Mouse (Mus musculus): ENCODE measurements around the gene Kank2. TPM values are rescaled to one million over a fixed set of nuclear protein-coding genes. Genes with fewer than 3 reads are reported as not detected.
A peak's percentile ranks its signal among the peaks of the same experiment; 100 is the strongest.

The Kank2 gene
- polyA plus RNA-seq, 1 experiment from 2014 or later, result 6.7 TPM

DNA sequence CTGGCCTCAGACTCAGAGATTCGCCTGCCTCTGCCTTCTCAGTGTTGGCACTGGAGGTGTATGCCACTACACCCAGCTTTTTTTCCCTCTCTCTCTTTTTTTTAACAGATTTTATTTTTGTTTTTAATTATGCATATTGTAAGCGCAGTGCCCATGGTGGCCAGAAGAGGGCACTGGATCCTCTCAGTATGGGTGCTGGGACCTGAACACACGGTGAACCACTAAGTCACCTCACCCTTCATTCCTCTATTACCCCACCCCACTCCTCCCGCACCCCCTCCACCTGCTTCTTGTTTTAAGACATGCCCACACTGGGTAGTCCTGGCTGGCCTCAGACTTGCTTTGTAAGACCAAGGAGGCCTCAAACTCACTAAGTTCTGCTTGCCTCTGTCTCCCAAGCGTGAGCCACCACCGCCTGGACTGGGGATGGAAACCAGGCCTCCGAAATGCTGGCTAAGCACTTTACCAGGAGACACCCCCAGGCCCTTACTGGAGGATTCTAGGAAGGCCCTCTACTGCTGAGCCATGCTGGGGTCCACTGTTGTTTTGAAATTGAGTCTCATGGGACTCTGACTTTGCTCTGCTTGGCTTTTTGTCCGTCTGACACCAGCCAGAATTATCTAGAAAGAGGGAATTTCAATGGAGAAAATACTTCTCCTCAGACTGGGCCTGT is 41.7 kb upstream of the Kank2 start:
- Histone ChIP-seq H3K36me3 (ENCODE audit: control insufficient read depth, insufficient read depth, low read length) (peaks cover 26% of the 10 kb centered on the region), H3K27ac (ENCODE audit: low read depth, low read length) (no peak overlapping the region), H3K9me3 (ENCODE audit: control insufficient read depth, low read length) (no peaks in the 10 kb centered on the region), H3K9ac (ENCODE audit: low read depth, low read length) (no peak overlapping the region), H3K4me3 (ENCODE audit: low read depth, low read length) (no peak overlapping the region), H3K4me1 (replicated peaks; ENCODE audit: control insufficient read depth, insufficient read depth, low read length) (peaks cover 3% of the 10 kb centered on the region; the same call in 1 of the 2 replicates), H3K4me2 (no peak overlapping the region), H3K27me3 (replicated peaks; ENCODE audit: control insufficient read depth, insufficient read depth, low read length) (no peaks in the 10 kb centered on the region)
- WGBS, result 58% methylated on average over 8 of the region's 8 CpGs
- DNase-seq (ENCODE audit: low spot score) (no peak), ATAC-seq (replicated peaks; ENCODE audit: low FRiP score) (no peak)

DNA sequence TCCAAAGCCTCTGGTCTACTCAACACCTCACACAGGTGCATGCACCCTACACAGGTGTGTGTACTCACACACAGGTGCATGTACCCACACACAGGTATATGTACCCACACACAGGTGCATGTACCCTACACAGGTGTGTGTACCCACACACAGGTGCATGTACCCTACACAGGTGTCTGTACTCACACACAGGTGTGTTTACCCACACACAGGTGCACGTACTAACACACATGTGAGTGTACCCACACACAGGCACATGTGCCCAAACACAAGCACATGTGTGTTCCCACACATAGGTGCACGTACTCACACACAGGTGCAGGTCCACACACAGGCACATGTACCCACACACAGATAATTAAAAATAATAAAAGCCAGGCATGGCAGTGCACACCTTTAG is 39.1 kb upstream of the Kank2 start:
- Histone ChIP-seq H3K27ac (ENCODE audit: low read depth, low read length) (no peak overlapping the region), H3K36me3 (ENCODE audit: control insufficient read depth, insufficient read depth, low read length) (peaks cover 25% of the 10 kb centered on the region), H3K4me1 (replicated peaks; ENCODE audit: control insufficient read depth, insufficient read depth, low read length) (peaks cover 3% of the 10 kb centered on the region; the same call in 1 of the 2 replicates), H3K4me2 (no peak overlapping the region), H3K27me3 (replicated peaks; ENCODE audit: control insufficient read depth, insufficient read depth, low read length) (no peaks in the 10 kb centered on the region), H3K4me3 (ENCODE audit: low read depth, low read length) (no peak overlapping the region), H3K9me3 (ENCODE audit: control insufficient read depth, low read length) (no peaks in the 10 kb centered on the region), H3K9ac (ENCODE audit: low read depth, low read length) (no peak overlapping the region)
- ATAC-seq (replicated peaks; ENCODE audit: low FRiP score) (no peak), DNase-seq (ENCODE audit: low spot score) (no peak)
- 84% methylated on average over 2 of the region's 2 CpGs for WGBS

DNA sequence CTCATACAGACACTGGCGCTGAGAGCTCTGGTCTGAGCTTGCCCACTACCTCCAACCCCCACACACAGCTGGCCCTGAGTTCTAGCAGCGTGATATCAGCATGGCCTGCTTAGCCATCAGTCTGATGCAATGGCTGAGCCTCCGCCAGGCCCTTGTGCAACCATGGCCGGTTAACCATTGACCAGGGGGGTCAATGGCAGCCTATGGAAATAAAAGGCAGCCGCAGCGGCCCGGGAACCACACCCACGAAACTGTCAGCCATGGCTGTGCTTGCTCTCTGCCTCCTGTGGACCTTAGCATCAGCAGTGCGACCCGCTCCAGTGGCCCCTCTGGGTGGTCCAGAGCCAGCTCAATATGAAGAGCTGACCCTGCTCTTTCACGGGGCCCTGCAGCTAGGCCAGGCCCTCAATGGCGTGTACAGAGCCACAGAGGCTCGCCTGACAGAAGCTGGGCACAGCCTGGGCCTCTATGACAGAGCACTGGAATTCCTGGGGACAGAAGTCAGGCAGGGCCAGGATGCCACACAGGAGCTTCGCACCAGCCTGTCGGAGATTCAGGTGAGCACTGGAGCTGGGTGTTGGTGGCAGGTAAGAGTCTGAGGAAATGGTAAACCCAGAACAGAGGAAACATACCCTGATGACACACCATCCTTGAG is 36.8 kb upstream of the Kank2 start, which contains the start of gene Angptl8:
TSS of gene Angptl8 (plus strand) at position 253 of the 655 bp plus-strand sequence.
- Histone ChIP-seq H3K4me2 (peak within 1 kb of the TSS; percentile 52), H3K27me3 (replicated peaks; ENCODE audit: control insufficient read depth, insufficient read depth, low read length) (no peaks in the 10 kb centered on the region), H3K4me3 (ENCODE audit: low read depth, low read length) (peak within 1 kb of the TSS; percentile 43), H3K36me3 (ENCODE audit: control insufficient read depth, insufficient read depth, low read length) (peaks cover 20% of the 10 kb centered on the region), H3K27ac (ENCODE audit: low read depth, low read length) (peak within 1 kb of the TSS; percentile 58), H3K9me3 (ENCODE audit: control insufficient read depth, low read length) (no peaks in the 10 kb centered on the region), H3K4me1 (replicated peaks; ENCODE audit: control insufficient read depth, insufficient read depth, low read length) (peaks cover 2% of the 10 kb centered on the region; the same call in 1 of the 2 replicates), H3K9ac (ENCODE audit: low read depth, low read length) (peak within 1 kb of the TSS; percentile 54)
- WGBS, result 77% methylated on average over 15 of the region's 15 CpGs
- DNase-seq (ENCODE audit: low spot score) (no peak), ATAC-seq (replicated peaks; ENCODE audit: low FRiP score) (peak; percentile 64)

DNA sequence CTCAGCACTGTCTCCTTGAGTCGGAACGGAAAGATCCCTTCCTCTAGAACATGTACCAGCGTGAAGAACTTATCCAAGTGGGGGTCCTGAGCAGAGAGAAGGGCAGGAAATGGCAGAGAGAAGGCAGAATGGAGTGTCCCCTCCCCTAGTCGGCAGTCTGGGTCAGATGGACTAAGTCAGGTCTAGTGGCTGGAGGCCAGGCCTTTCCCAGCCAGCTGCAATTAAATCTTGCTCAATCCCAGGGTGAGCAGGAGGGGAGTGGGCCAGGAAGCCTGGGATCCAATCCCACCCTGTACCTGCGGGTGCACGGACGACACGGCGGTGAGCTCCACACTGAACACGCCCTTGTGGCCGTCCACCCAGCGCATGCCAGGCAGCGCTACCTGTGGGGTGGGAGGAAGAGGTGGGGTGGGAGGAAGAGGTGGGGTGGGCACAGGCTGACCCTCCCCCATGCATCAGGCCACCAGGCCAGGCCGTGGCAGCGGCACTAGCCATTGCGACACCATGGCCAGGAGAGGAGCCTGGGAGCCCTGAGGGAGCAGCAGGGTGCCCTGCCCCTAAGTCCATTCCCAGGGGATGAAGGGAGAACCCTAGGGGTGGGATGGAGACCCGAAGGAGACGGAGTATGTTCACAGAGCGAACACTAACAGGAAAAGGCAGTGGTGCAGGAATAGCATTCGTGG is 33.2 kb upstream of the Kank2 start:
- H3K9ac ChIP-seq (ENCODE audit: low read depth, low read length), result no peak overlapping the region
- WGBS, result 86% methylated on average over 20 of the region's 20 CpGs
- H3K36me3 ChIP-seq (ENCODE audit: control insufficient read depth, insufficient read depth, low read length), result peaks cover 5% of the 10 kb centered on the region; the same call in 1 of the 2 replicates
- H3K9me3 ChIP-seq (ENCODE audit: control insufficient read depth, low read length), result no peaks in the 10 kb centered on the region
- ATAC-seq (replicated peaks; ENCODE audit: low FRiP score) (no peak; the same call in 1 of the 2 replicates), DNase-seq (ENCODE audit: low spot score) (no peak)
- H3K4me3 ChIP-seq (ENCODE audit: low read depth, low read length), result no peak overlapping the region
- no peaks in the 10 kb centered on the region for H3K27me3 ChIP-seq (replicated peaks; ENCODE audit: control insufficient read depth, insufficient read depth, low read length)
- H3K4me2 ChIP-seq, result no peak overlapping the region
- peak overlapping the region; percentile 2; the same call in 1 of the 2 replicates for H3K27ac ChIP-seq (ENCODE audit: low read depth, low read length)
- peaks cover 2% of the 10 kb centered on the region; the same call in 1 of the 2 replicates for H3K4me1 ChIP-seq (replicated peaks; ENCODE audit: control insufficient read depth, insufficient read depth, low read length)

DNA sequence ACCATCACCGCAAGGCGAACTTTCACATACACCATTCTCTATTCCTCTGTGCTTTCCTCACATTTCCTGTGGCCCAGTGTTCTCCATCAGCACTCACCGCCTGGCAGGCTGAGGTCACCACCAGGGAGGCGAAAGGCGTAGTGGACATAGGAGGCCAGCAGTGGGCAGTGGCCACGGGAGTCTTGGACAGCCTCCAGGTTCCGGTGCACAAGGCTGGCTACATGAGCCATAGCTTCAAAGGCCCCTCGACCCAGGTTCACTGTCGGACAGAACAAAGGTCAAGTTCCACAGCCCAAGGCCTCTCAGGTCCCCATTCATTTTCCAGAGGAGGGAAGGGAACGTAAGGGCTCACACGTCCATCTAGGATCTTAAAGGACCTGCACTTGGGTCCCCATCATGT is 32.4 kb upstream of the Kank2 start:
- peak overlapping the region; percentile 1; the same call in 1 of the 2 replicates for H3K27ac ChIP-seq (ENCODE audit: low read depth, low read length)
- H3K27me3 ChIP-seq (replicated peaks; ENCODE audit: control insufficient read depth, insufficient read depth, low read length), result no peaks in the 10 kb centered on the region
- H3K4me2 ChIP-seq, result no peak overlapping the region
- peaks cover 2% of the 10 kb centered on the region; the same call in 1 of the 2 replicates for H3K4me1 ChIP-seq (replicated peaks; ENCODE audit: control insufficient read depth, insufficient read depth, low read length)
- DNase-seq (ENCODE audit: low spot score) (no peak), ATAC-seq (replicated peaks; ENCODE audit: low FRiP score) (no peak)
- H3K9me3 ChIP-seq (ENCODE audit: control insufficient read depth, low read length), result no peaks in the 10 kb centered on the region
- H3K4me3 ChIP-seq (ENCODE audit: low read depth, low read length), result no peak overlapping the region
- no peak overlapping the region for H3K9ac ChIP-seq (ENCODE audit: low read depth, low read length)
- H3K36me3 ChIP-seq (ENCODE audit: control insufficient read depth, insufficient read depth, low read length), result peaks cover 5% of the 10 kb centered on the region; the same call in 1 of the 2 replicates
- 86% methylated on average over 11 of the region's 11 CpGs for WGBS

DNA sequence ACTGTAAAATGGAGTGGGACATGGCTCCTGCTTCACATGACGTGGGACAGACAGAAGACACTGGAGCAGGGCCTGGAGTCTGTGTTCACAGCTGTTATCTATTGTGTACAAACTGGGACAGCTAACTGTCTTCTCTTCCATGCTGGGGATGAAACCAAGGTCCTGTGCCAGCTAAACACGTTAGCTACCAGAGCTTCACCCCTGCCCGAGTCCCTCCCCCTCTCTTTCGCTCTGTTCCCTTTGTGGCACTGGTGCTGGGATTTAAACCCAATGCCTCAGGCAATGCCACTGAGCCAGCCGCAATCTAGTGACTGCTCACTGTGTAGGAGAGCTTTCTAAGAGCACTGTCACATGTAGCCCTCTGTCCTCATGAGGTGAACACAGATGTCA is 31.9 kb upstream of the Kank2 start:
- WGBS, result 71% methylated on average over 5 of the region's 5 CpGs
- no peaks in the 10 kb centered on the region for H3K27me3 ChIP-seq (replicated peaks; ENCODE audit: control insufficient read depth, insufficient read depth, low read length)
- H3K4me3 ChIP-seq (ENCODE audit: low read depth, low read length), result no peak overlapping the region
- H3K4me1 ChIP-seq (replicated peaks; ENCODE audit: control insufficient read depth, insufficient read depth, low read length), result peaks cover 2% of the 10 kb centered on the region; the same call in 1 of the 2 replicates
- no peaks in the 10 kb centered on the region for H3K9me3 ChIP-seq (ENCODE audit: control insufficient read depth, low read length)
- no peak overlapping the region for H3K4me2 ChIP-seq
- no peak overlapping the region for H3K9ac ChIP-seq (ENCODE audit: low read depth, low read length)
- 0 out of 2 replicates have a peak overlapping the region, but pooled peaks have one; percentile 1 for H3K27ac ChIP-seq (ENCODE audit: low read depth, low read length)
- DNase-seq (ENCODE audit: low spot score) (no peak), ATAC-seq (replicated peaks; ENCODE audit: low FRiP score) (no peak)
- H3K36me3 ChIP-seq (ENCODE audit: control insufficient read depth, insufficient read depth, low read length), result peaks cover 4% of the 10 kb centered on the region; the same call in 1 of the 2 replicates

DNA sequence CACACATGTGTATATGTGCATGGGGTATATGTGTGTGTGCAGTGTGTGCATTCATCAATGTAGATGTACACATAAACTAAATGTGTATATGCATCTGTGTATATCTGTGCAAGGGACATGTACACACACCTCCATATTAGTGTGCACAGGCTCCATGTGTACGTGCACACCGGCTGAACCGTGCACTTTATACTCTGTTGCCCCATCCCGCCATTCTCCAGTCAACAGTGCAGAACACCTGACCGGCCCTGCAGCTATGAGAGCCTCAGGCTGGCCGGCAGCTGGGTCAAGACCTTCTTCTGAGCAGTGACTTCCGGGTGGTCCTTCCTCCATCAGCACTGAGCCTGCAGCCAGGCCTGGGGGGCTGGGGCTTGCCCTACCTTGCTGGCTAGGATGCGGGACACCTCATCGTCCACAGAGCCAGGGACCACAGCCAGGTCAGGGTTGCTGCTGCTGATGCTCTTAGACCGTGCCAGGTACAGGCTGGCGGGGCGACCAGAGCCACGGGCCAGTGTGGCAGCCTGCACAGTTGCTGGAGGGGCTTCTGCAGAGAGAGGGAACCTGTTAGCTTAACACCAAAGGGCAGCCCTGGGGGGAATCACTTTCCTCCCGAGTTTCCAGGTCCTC is 31.4 kb upstream of the Kank2 start:
- 84% methylated on average over 14 of the region's 14 CpGs for WGBS
- peaks cover 2% of the 10 kb centered on the region; the same call in 1 of the 2 replicates for H3K4me1 ChIP-seq (replicated peaks; ENCODE audit: control insufficient read depth, insufficient read depth, low read length)
- no peak overlapping the region for H3K4me3 ChIP-seq (ENCODE audit: low read depth, low read length)
- DNase-seq (ENCODE audit: low spot score), result no peak
- H3K36me3 ChIP-seq (ENCODE audit: control insufficient read depth, insufficient read depth, low read length), result peaks cover 2% of the 10 kb centered on the region; the same call in 1 of the 2 replicates
- ATAC-seq (replicated peaks; ENCODE audit: low FRiP score), result no peak
- H3K9me3 ChIP-seq (ENCODE audit: control insufficient read depth, low read length), result no peaks in the 10 kb centered on the region
- no peaks in the 10 kb centered on the region for H3K27me3 ChIP-seq (replicated peaks; ENCODE audit: control insufficient read depth, insufficient read depth, low read length)
- no peak overlapping the region for H3K9ac ChIP-seq (ENCODE audit: low read depth, low read length)
- H3K4me2 ChIP-seq, result no peak overlapping the region
- no peak overlapping the region for H3K27ac ChIP-seq (ENCODE audit: low read depth, low read length)

DNA sequence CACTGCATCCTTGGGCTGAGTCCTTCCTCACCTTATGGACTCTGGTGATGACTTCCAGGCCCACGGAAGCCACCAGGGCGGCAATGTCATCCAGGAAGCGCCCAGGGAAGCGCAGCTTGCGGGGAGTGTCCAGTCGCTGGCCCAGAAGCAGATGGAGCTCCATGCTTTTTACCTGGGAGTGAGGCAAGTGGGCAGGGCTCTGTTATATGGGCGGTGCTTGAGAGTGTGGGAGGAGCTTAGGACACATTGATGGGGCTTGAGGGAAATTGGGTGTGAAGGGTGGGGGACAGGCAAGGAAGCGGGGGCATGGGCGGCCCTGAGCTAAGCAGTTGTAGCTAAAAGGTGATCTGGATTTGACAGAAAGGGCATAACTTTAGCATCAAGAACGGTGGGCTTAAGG is 25.8 kb upstream of the Kank2 start:
- no peak overlapping the region for H3K9ac ChIP-seq (ENCODE audit: low read depth, low read length)
- no peak overlapping the region for H3K27ac ChIP-seq (ENCODE audit: low read depth, low read length)
- H3K4me2 ChIP-seq, result no peak overlapping the region
- no peaks in the 10 kb centered on the region for H3K9me3 ChIP-seq (ENCODE audit: control insufficient read depth, low read length)
- ATAC-seq (replicated peaks; ENCODE audit: low FRiP score) (no peak), DNase-seq (ENCODE audit: low spot score) (no peak)
- no peaks in the 10 kb centered on the region for H3K27me3 ChIP-seq (replicated peaks; ENCODE audit: control insufficient read depth, insufficient read depth, low read length)
- no peaks in the 10 kb centered on the region for H3K4me1 ChIP-seq (replicated peaks; ENCODE audit: control insufficient read depth, insufficient read depth, low read length)
- H3K4me3 ChIP-seq (ENCODE audit: low read depth, low read length), result no peak overlapping the region
- 72% methylated on average over 10 of the region's 10 CpGs for WGBS
- H3K36me3 ChIP-seq (ENCODE audit: control insufficient read depth, insufficient read depth, low read length), result no peaks in the 10 kb centered on the region; the same call in 1 of the 2 replicates

Data from liver, embryonic 11.5 days (tissue).